17 mouse cellular contexts compared by ENCODE assay signal in the genomic region with DNA sequence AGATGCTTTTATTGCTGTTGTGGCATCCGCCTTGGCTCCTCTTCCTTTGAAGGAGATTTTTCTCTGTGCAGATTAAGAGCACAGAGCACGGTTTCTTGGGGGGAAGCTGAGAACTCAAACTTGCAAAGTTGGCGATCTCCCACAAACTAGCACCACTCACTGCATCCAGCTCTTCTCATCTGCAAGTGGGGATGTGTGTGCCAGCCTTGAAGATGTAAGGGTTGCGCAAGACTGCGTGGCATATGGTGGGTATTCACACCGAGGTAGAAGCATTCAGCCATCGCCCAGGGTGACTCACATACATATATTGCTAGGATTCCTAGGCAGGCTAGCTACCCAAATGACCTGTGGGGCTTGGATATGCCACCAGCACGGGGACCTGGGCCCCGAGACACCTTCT. TPM values are rescaled to one million over a fixed set of nuclear protein-coding genes. Genes with fewer than 3 reads are reported as not detected.
DNase-seq lines count a peak whose midpoint lies in the region; ATAC-seq and TF ChIP-seq lines count a peak whose summit lies in the region.
"Had no signal": no experiment of that assay in that cellular context is flagged by ENCODE, and none has a peak within 500 bp of the region (broad histone marks: within the 10 kb centered on the region; RNA-seq: fewer than 3 reads in every experiment).

No protein-coding gene starts in this region.

- dilution Hi-C loops in CH12.LX (cut with MboI; ENCODE audit: extremely low pct_ligation_motif_present, extremely low pct_unique_long_range_greater_than_20kb, low sequenced_read_pairs), result no loop called here

- H3K9ac ChIP-seq in CH12.LX (ENCODE audit: insufficient read depth, low read depth), result no peak overlapping the region
- H3K9ac ChIP-seq in intestine, embryonic 15.5 days, result no peak overlapping the region
- H3K9ac ChIP-seq: midbrain, embryonic 12.5 days; stomach, embryonic 15.5 days had no signal

- DNase-seq in left cerebral cortex, adult 18-20 months (ENCODE audit: low spot score in 2 of 2), result peak; percentile 54 to 68
- no peak for DNase-seq in left cerebral cortex, adult 11 months (ENCODE audit: low spot score)
- no peak for DNase-seq in CH12.LX (ENCODE audit: extremely low read depth)
- DNase-seq in right cerebral cortex, postnatal 14 days, result peak; percentile 34
- no peak for DNase-seq in urinary bladder, postnatal 25 days (ENCODE audit: low spot score)
- DNase-seq: adrenal gland, adult 2 months; gastrocnemius, adult 2 months; heart, adult 18-20 months; lung, adult 2 months had no signal

- no peak for TF ChIP-seq CTCF in CH12.LX (conservative IDR thresholded peaks at IDR 0.05 in 1 of 2, IDR thresholded peaks at IDR 0.05 in 1 of 2; ENCODE audit: low read depth in 2 of 2, low read length in 2 of 2)

- 0 out of 2 replicates have a peak overlapping the region, but pooled peaks have one; percentile 12 for H3K27ac ChIP-seq in CH12.LX (ENCODE audit: insufficient read depth, low read depth)
- no peak overlapping the region for H3K27ac ChIP-seq in intestine, embryonic 15.5 days
- H3K27ac ChIP-seq: gastrocnemius, adult 2 months; macrophage; stomach, embryonic 15.5 days had no signal

- WGBS in intestine, embryonic 15.5 days, result 87% methylated on average over 9 of the region's 9 CpGs

- H3K79me2 ChIP-seq in CH12.LX (replicated peaks; ENCODE audit: control insufficient read depth, extremely low read depth, insufficient read depth, poor library complexity, severe bottlenecking), result no peaks in the 10 kb centered on the region; the same call in 1 of the 2 replicates

- TF ChIP-seq POLR2A in CH12.LX (IDR thresholded peaks at IDR 0.05; ENCODE audit: low read depth, low read length), result no peak

- no peaks in the 10 kb centered on the region for H3K27me3 ChIP-seq in CH12.LX (replicated peaks)
- no peaks in the 10 kb centered on the region for H3K27me3 ChIP-seq in intestine, embryonic 15.5 days (replicated peaks)
- H3K27me3 ChIP-seq: midbrain, embryonic 12.5 days; stomach, embryonic 15.5 days had no signal

- H3K4me1 ChIP-seq in CH12.LX (ENCODE audit: control insufficient read depth in 1 of 2, insufficient read depth in 2 of 2), result peaks cover 5 to 41% of the 10 kb centered on the region in 2 experiments
- H3K4me1 ChIP-seq in intestine, embryonic 15.5 days (replicated peaks), result peaks cover 11% of the 10 kb centered on the region

- no peaks in the 10 kb centered on the region for H3K36me3 ChIP-seq in CH12.LX (replicated peaks in 1 of 2; ENCODE audit: control insufficient read depth in 1 of 2, insufficient read depth in 1 of 2, low read length in 1 of 2)
- no peaks in the 10 kb centered on the region for H3K36me3 ChIP-seq in intestine, embryonic 15.5 days
- H3K36me3 ChIP-seq: midbrain, embryonic 12.5 days; stomach, embryonic 15.5 days had no signal

- no peak for TF ChIP-seq RAD21 in CH12.LX (IDR thresholded peaks at IDR 0.05; ENCODE audit: low read depth, low read length)

- in situ Hi-C loops in CH12.LX (cut with MboI; ENCODE audit: low pct_ligation_motif_present, low pct_unique_long_range_greater_than_20kb, low sequenced_read_pairs), result no loop called here

- H3K9me3 ChIP-seq in CH12.LX (replicated peaks; ENCODE audit: low read length), result no peaks in the 10 kb centered on the region
- H3K9me3 ChIP-seq in intestine, embryonic 15.5 days, result no peaks in the 10 kb centered on the region
- H3K9me3 ChIP-seq: G1E; midbrain, embryonic 12.5 days; stomach, embryonic 15.5 days had no signal

- H3K4me3 ChIP-seq in CH12.LX (replicated peaks in 1 of 3; ENCODE audit: low read depth in 2 of 3, low read length in 2 of 3, poor library complexity in 1 of 3), result no peak overlapping the region
- no peak overlapping the region for H3K4me3 ChIP-seq in intestine, embryonic 15.5 days (replicated peaks)
- H3K4me3 ChIP-seq: gastrocnemius, adult 2 months; midbrain, embryonic 12.5 days; stomach, embryonic 15.5 days had no signal

- ATAC-seq in granulocyte monocyte progenitor cell, adult 5-6 weeks (replicated peaks; ENCODE audit: poor library complexity, severe bottlenecking), result peak; percentile 54; the same call in 1 of the 2 replicates
- ATAC-seq in intestine, embryonic 15.5 days, result no peak
- ATAC-seq in activated CD4-positive, CD25-positive, alpha-beta regulatory T cell, adult 4 months, result no peak

- TF ChIP-seq EP300 in CH12.LX (IDR thresholded peaks at IDR 0.05; ENCODE audit: low read length), result no peak

- H3K4me2 ChIP-seq in CH12.LX (ENCODE audit: insufficient read depth, low read depth, poor library complexity, severe bottlenecking), result no peak overlapping the region
- no peak overlapping the region for H3K4me2 ChIP-seq in intestine, embryonic 15.5 days (replicated peaks)
- H3K4me2 ChIP-seq: liver, embryonic 11.5 days; midbrain, embryonic 12.5 days; stomach, embryonic 15.5 days had no signal

TF ChIP-seq in CH12.LX, 34 proteins besides CTCF, POLR2A, EP300 and RAD21:
- no peak for TF ChIP-seq BHLHE40 (IDR thresholded peaks at IDR 0.05; ENCODE audit: low read depth, low read length)
- TF ChIP-seq NELFE (IDR thresholded peaks at IDR 0.05; ENCODE audit: low read depth, low read length), result no peak
- TF ChIP-seq ZMIZ1 (IDR thresholded peaks at IDR 0.05; ENCODE audit: low read depth, low read length), result no peak
- TF ChIP-seq SIN3A (IDR thresholded peaks at IDR 0.05; ENCODE audit: low read length), result no peak
- TF ChIP-seq RCOR1 (conservative IDR thresholded peaks at IDR 0.05; ENCODE audit: low read depth, low read length), result no peak
- no peak for TF ChIP-seq POLR2AphosphoS2 (IDR thresholded peaks at IDR 0.05; ENCODE audit: low read depth, low read length)
- TF ChIP-seq ELF1 (IDR thresholded peaks at IDR 0.05; ENCODE audit: low read depth, low read length), result no peak
- no peak for TF ChIP-seq TCF12 (IDR thresholded peaks at IDR 0.05; ENCODE audit: low read depth, low read length)
- no peak for TF ChIP-seq USF2 (conservative IDR thresholded peaks at IDR 0.05; ENCODE audit: low read depth, low read length)
- TF ChIP-seq MAFK (IDR thresholded peaks at IDR 0.05; ENCODE audit: insufficient replicate concordance, low read length), result no peak
- TF ChIP-seq E2F4 (IDR thresholded peaks at IDR 0.05; ENCODE audit: insufficient replicate concordance, low read depth, low read length), result no peak
- TF ChIP-seq KAT2A (IDR thresholded peaks at IDR 0.05; ENCODE audit: insufficient replicate concordance, low read length), result no peak

RNA-seq across cellular contexts. Expression of a gene that starts 52.9 kb away (rescaled TPM):
- 10 to 100 TPM; 30.1 to 33.7 TPM for total RNA-seq in left cerebral cortex, adult 18-20 months (2021)
- total RNA-seq in CH12.LX (2012; rRNA removed) (3.6 TPM in 2 replicates), CH12.LX (2014; rRNA removed) (5.2 and 5.3 TPM in 2 replicates)
- polyA plus RNA-seq in CH12.LX (2012; ENCODE audit: insufficient read length, low read depth), result 3.5 and 4.5 TPM in 2 replicates
- 12.5 and 15.3 TPM in 2 replicates for total RNA-seq in granulocyte monocyte progenitor cell, adult 5-6 weeks (2014; fragmentation: Nextera tagmentation)
- 20.8 TPM in 2 replicates for total RNA-seq in granulocyte monocyte progenitor cell, adult 5-6 weeks (2017)
- 0.99 and 1.4 TPM in 2 replicates for polyA plus RNA-seq in intestine, embryonic 15.5 days (2015; fragmentation: Nextera tagmentation; extraction: Ambion mirVana)
- under 1 TPM; 0.53 to 0.78 TPM for polyA plus RNA-seq in activated CD4-positive, CD25-positive, alpha-beta regulatory T cell, adult 4 months (2017; shearing (Covaris generic))

Comparison
In these comparisons a context has a peak if more than half of its experiments do, and no peak if none do; other contexts are left out.
1. DNase-seq: peak in left cerebral cortex, adult 18-20 months (2 of 2) and right cerebral cortex, postnatal 14 days (single experiment); none in left cerebral cortex, adult 11 months (single experiment), CH12.LX (single experiment) and urinary bladder, postnatal 25 days (single experiment).